Mouse (Mus musculus) cortical plate, adult 2 months (tissue): ENCODE measurements at regions not wholly inside any gene's neighbourhood (a gene's known extent, or its start where the extent isn't known, plus 50 kb on each side); places are given as distances from the start of the nearest gene placed in this dataset.
A peak's percentile ranks its signal among the peaks of the same experiment; 100 is the strongest.

Experiments used
- H3K27ac ChIP-seq: fragments of 200-500 bp; 2 replicates; pipeline ENCODE4 v1.5.1; 2012; ENCODE audit warnings: low read length, control low read depth, inconsistent platforms; ENCODE audit not compliant: insufficient read depth
- H3K4me1 ChIP-seq: fragments of 200-500 bp; 2 replicates; pipeline ENCODE4 v1.6.1; 2011; ENCODE audit warnings: low read length; ENCODE audit not compliant: control insufficient read depth, insufficient read depth
- H3K4me3 ChIP-seq: fragments of 200-500 bp; 2 replicates; pipeline ENCODE4 v1.5.1; 2011; ENCODE audit warnings: mild to moderate bottlenecking, low read length, control low read depth; ENCODE audit not compliant: insufficient read depth
- CTCF ChIP-seq: fragments of 200-500 bp; IDR thresholded peaks from 2 replicates; pipeline ENCODE4 v1.5.1; 2011; ENCODE audit warnings: mild to moderate bottlenecking, control low read depth, low read length; ENCODE audit not compliant: insufficient read depth; ENCODE audit errors: extremely low read depth
- POLR2A ChIP-seq: fragments of 200-500 bp; IDR thresholded peaks from 2 replicates; pipeline ENCODE4 v1.6.1; 2011; ENCODE audit warnings: mild to moderate bottlenecking, low read length, control low read depth; ENCODE audit not compliant: insufficient read depth; ENCODE audit errors: extremely low read depth

- Histone ChIP-seq H3K4me3 (no peak overlapping the region), H3K4me1 (no peaks in the 10 kb centered on the region), H3K27ac (no peak overlapping the region)
- TF ChIP-seq POLR2A: no peak
- no peak for TF ChIP-seq CTCF
These were observed 446.5 kb downstream of the Pdgfc start for GRCm38 (mm10) chr3:81482742-81483141.

- no peaks in the 10 kb centered on the region for H3K4me1 ChIP-seq
- H3K27ac ChIP-seq: no peak overlapping the region
- no peak overlapping the region for H3K4me3 ChIP-seq
- no peak for TF ChIP-seq CTCF
- no peak for TF ChIP-seq POLR2A
These were observed 447.1 kb downstream of the Pdgfc start for GRCm38 (mm10) chr3:81483363-81483762.

- Histone ChIP-seq H3K4me1 (no peaks in the 10 kb centered on the region), H3K4me3 (no peak overlapping the region), H3K27ac (no peak overlapping the region)
- TF ChIP-seq CTCF (no peak), POLR2A (no peak)
These were observed 427.1 kb upstream of the Ctso start for GRCm38 (mm10) chr3:81505316-81505715.

- H3K27ac ChIP-seq: no peak overlapping the region
- H3K4me1 ChIP-seq: no peaks in the 10 kb centered on the region
- H3K4me3 ChIP-seq: no peak overlapping the region
- TF ChIP-seq POLR2A: no peak
- no peak for TF ChIP-seq CTCF
These were observed 423.8 kb upstream of the Ctso start for GRCm38 (mm10) chr3:81508611-81509010.

GRCm38 (mm10) chr3:81521804-81522203, 410.6 kb upstream of the Ctso start:
- H3K27ac ChIP-seq: no peak overlapping the region
- H3K4me3 ChIP-seq: no peak overlapping the region
- peaks cover 1% of the 10 kb centered on the region; the same call in 1 of the 2 replicates for H3K4me1 ChIP-seq
- TF ChIP-seq POLR2A (no peak), CTCF (no peak)

- Histone ChIP-seq H3K27ac (peak overlapping the region; percentile 29; the same call in 1 of the 2 replicates), H3K4me3 (no peak overlapping the region), H3K4me1 (peaks cover 4% of the 10 kb centered on the region; the same call in 1 of the 2 replicates)
- no peak for TF ChIP-seq CTCF
- TF ChIP-seq POLR2A: no peak
These were observed 401.5 kb upstream of the Ctso start for GRCm38 (mm10) chr3:81530872-81531271.

GRCm38 (mm10) chr3:81535448-81536205, 396.8 kb upstream of the Ctso start:
- no peak overlapping the region for H3K27ac ChIP-seq
- H3K4me3 ChIP-seq: no peak overlapping the region
- peaks cover 2% of the 10 kb centered on the region; the same call in 1 of the 2 replicates for H3K4me1 ChIP-seq
- TF ChIP-seq POLR2A (no peak), CTCF (no peak)

GRCm38 (mm10) chr3:81554773-81555172, 377.6 kb upstream of the Ctso start:
- Histone ChIP-seq H3K4me1 (no peaks in the 10 kb centered on the region), H3K4me3 (no peak overlapping the region), H3K27ac (no peak overlapping the region)
- TF ChIP-seq POLR2A (no peak), CTCF (no peak)

GRCm38 (mm10) chr3:81562610-81563258, 369.7 kb upstream of the Ctso start:
- H3K4me1 ChIP-seq: no peaks in the 10 kb centered on the region
- no peak overlapping the region for H3K27ac ChIP-seq
- TF ChIP-seq POLR2A (no peak), CTCF (no peak)
- H3K4me3 ChIP-seq: no peak overlapping the region

- Histone ChIP-seq H3K27ac (no peak overlapping the region), H3K4me3 (no peak overlapping the region), H3K4me1 (no peaks in the 10 kb centered on the region)
- no peak for TF ChIP-seq POLR2A
- TF ChIP-seq CTCF: no peak
These were observed 368.3 kb upstream of the Ctso start for GRCm38 (mm10) chr3:81563858-81564756.
